Mouse (Mus musculus) hindbrain, postnatal 0 days (tissue): ENCODE results near the gene Gm20388. TPM values are rescaled to one million over a fixed set of nuclear protein-coding genes. Genes with fewer than 3 reads are reported as not detected.

Source experiments
- ATAC-seq: fragments of 200-750 bp; cut with Nextera tagmentation; 2 replicates; pipeline ENCODE4 v1.8.0; 2017; ENCODE audit warnings: mild to moderate bottlenecking, moderate TSS enrichment, moderate library complexity
- DNase-seq: peaks from one replicate; pipeline ENCODE4 v3.0.0-alpha.2; 2015; ENCODE audit warnings: low spot score
- H3K27ac ChIP-seq: fragments of 300-500 bp; sonication (generic); 2 replicates; pipeline ENCODE4 v1.5.1; 2014; ENCODE audit warnings: mild to moderate bottlenecking
- H3K27me3 ChIP-seq: fragments of 300-500 bp; sonication (generic); 2 replicates; pipeline ENCODE4 v1.6.1; 2014; ENCODE audit warnings: low read length, mixed read lengths; ENCODE audit not compliant: insufficient read depth
- H3K36me3 ChIP-seq: fragments of 300-500 bp; sonication (generic); 2 replicates; pipeline ENCODE4 v1.6.1; 2014; ENCODE audit warnings: low read length, mixed read lengths; ENCODE audit not compliant: insufficient read depth
- H3K4me1 ChIP-seq: fragments of 300-500 bp; sonication (generic); 2 replicates; pipeline ENCODE4 v1.6.1; 2014; ENCODE audit warnings: antibody characterized with exemption, low read length, mixed read lengths; ENCODE audit not compliant: insufficient read depth
- H3K4me2 ChIP-seq: fragments of 300-500 bp; sonication (generic); 2 replicates; pipeline ENCODE4 v1.6.1; 2014; ENCODE audit warnings: low read depth, mild to moderate bottlenecking, low read length, moderate library complexity, mixed read lengths
- H3K4me3 ChIP-seq: fragments of 300-500 bp; sonication (generic); 2 replicates; pipeline ENCODE4 v1.5.1; 2014; ENCODE audit warnings: low read length
- H3K9ac ChIP-seq: fragments of 300-500 bp; sonication (generic); replicated peaks from 2 replicates; pipeline ENCODE4 v1.6.1; 2014; ENCODE audit warnings: mild to moderate bottlenecking, low read length, moderate library complexity, mixed read lengths
- H3K9me3 ChIP-seq: fragments of 300-500 bp; sonication (generic); 2 replicates; pipeline ENCODE4 v1.6.1; 2016; ENCODE audit warnings: low read length, mixed read lengths
- CTCF ChIP-seq: IDR thresholded peaks from 2 replicates; pipeline ENCODE4 v1.5.1; 2016; ENCODE audit warnings: antibody characterized with exemption, control low read depth, low read depth
- WGBS: fragments of 180-500 bp; shearing (Covaris S2); extraction: QIAGEN DNeasy Blood & Tissue Kit; methylation state at CpG from one replicate; pipeline ENCODE4 v1.1.7; 2014; 5-methylcytosine and 5-hydroxymethylcytosine counted together
- polyA plus RNA-seq: library from polyadenylated mRNA; unstranded; fragments of >200 nt; fragmentation: Nextera tagmentation; extraction: Ambion mirVana; gene quantifications from 2 replicates; pipeline ENCODE4 v1.2.1, GENCODE M21; 2015
- total RNA-seq: library from RNA; depleted of rRNA; stranded (reverse); fragments of >200 nt; gene quantifications from 2 replicates; pipeline ENCODE4 v1.2.3, GENCODE M21; 2014

Gene Gm20388
- total and polyA plus RNA-seq, 2 experiments from 2014 or later: 71.3 TPM; not detected in 1

- Histone ChIP-seq H3K27ac (no peak overlapping the region), H3K4me3 (no peak overlapping the region), H3K27me3 (no peaks in the 10 kb centered on the region), H3K4me1 (no peaks in the 10 kb centered on the region), H3K4me2 (no peak overlapping the region), H3K9ac (no peak overlapping the region), H3K9me3 (no peaks in the 10 kb centered on the region), H3K36me3 (no peaks in the 10 kb centered on the region)
- TF ChIP-seq CTCF: no peak
- DNase-seq (no peak), ATAC-seq (no peak)
- 57% methylated on average over 5 of the region's 5 CpGs for WGBS
These were observed 108.7 kb downstream of the Gm20388 start for GRCm38 (mm10) chr8:120019297-120019696.

GRCm38 (mm10) chr8:120020298-120020697, 109.7 kb downstream of the Gm20388 start:
- Histone ChIP-seq H3K4me1 (no peaks in the 10 kb centered on the region), H3K9me3 (no peaks in the 10 kb centered on the region), H3K4me3 (no peak overlapping the region), H3K9ac (no peak overlapping the region), H3K27me3 (no peaks in the 10 kb centered on the region), H3K27ac (no peak overlapping the region), H3K36me3 (no peaks in the 10 kb centered on the region), H3K4me2 (no peak overlapping the region)
- no peak for TF ChIP-seq CTCF
- ATAC-seq (no peak), DNase-seq (no peak)
- 64% methylated on average over 7 of the region's 7 CpGs for WGBS

GRCm38 (mm10) chr8:120026199-120026598, 115.6 kb downstream of the Gm20388 start:
- no peak for ATAC-seq
- H3K27ac ChIP-seq: no peak overlapping the region
- no peaks in the 10 kb centered on the region for H3K9me3 ChIP-seq
- no peak overlapping the region for H3K4me3 ChIP-seq
- no peak for DNase-seq
- H3K36me3 ChIP-seq: no peaks in the 10 kb centered on the region
- H3K27me3 ChIP-seq: no peaks in the 10 kb centered on the region
- WGBS: 85% methylated on average over 5 of the region's 5 CpGs
- TF ChIP-seq CTCF: no peak
- H3K9ac ChIP-seq: no peak overlapping the region
- no peaks in the 10 kb centered on the region for H3K4me1 ChIP-seq
- H3K4me2 ChIP-seq: no peak overlapping the region

GRCm38 (mm10) chr8:120026991-120027390, 116.3 kb downstream of the Gm20388 start:
- Histone ChIP-seq H3K27me3 (no peaks in the 10 kb centered on the region), H3K4me3 (no peak overlapping the region), H3K36me3 (no peaks in the 10 kb centered on the region), H3K9ac (no peak overlapping the region), H3K9me3 (no peaks in the 10 kb centered on the region), H3K4me2 (no peak overlapping the region), H3K27ac (no peak overlapping the region), H3K4me1 (no peaks in the 10 kb centered on the region)
- no peak for TF ChIP-seq CTCF
- ATAC-seq: no peak
- no peak for DNase-seq
- WGBS: 93% methylated on average over 6 of the region's 6 CpGs

GRCm38 (mm10) chr8:120030447-120030846, 119.8 kb downstream of the Gm20388 start:
- H3K36me3 ChIP-seq: no peaks in the 10 kb centered on the region
- H3K4me1 ChIP-seq: peaks cover 3% of the 10 kb centered on the region; the same call in 1 of the 2 replicates
- no peak overlapping the region for H3K27ac ChIP-seq
- WGBS: 68% methylated on average over 5 of the region's 5 CpGs
- H3K27me3 ChIP-seq: no peaks in the 10 kb centered on the region
- no peak for TF ChIP-seq CTCF
- no peak overlapping the region for H3K4me3 ChIP-seq
- DNase-seq (no peak), ATAC-seq (no peak)
- no peak overlapping the region for H3K4me2 ChIP-seq
- no peak overlapping the region for H3K9ac ChIP-seq
- no peaks in the 10 kb centered on the region for H3K9me3 ChIP-seq

GRCm38 (mm10) chr8:120032549-120033208, 122.0 kb downstream of the Gm20388 start:
- no peak overlapping the region for H3K27ac ChIP-seq
- no peak overlapping the region for H3K9ac ChIP-seq
- DNase-seq: peak; percentile 28
- no peak overlapping the region for H3K4me2 ChIP-seq
- ATAC-seq: no peak
- TF ChIP-seq CTCF: no peak
- no peaks in the 10 kb centered on the region for H3K9me3 ChIP-seq
- H3K4me3 ChIP-seq: no peak overlapping the region
- H3K4me1 ChIP-seq: peaks cover 3% of the 10 kb centered on the region; the same call in 1 of the 2 replicates
- H3K27me3 ChIP-seq: no peaks in the 10 kb centered on the region
- H3K36me3 ChIP-seq: no peaks in the 10 kb centered on the region
- WGBS: 61% methylated on average over 5 of the region's 5 CpGs

- ATAC-seq (no peak), DNase-seq (no peak)
- Histone ChIP-seq H3K4me3 (no peak overlapping the region), H3K4me1 (peaks cover 3% of the 10 kb centered on the region; the same call in 1 of the 2 replicates), H3K27me3 (no peaks in the 10 kb centered on the region), H3K9ac (no peak overlapping the region), H3K27ac (no peak overlapping the region), H3K9me3 (no peaks in the 10 kb centered on the region), H3K4me2 (no peak overlapping the region), H3K36me3 (no peaks in the 10 kb centered on the region)
- WGBS: 39% methylated on average over 6 of the region's 6 CpGs
- TF ChIP-seq CTCF: no peak
These were observed 123.8 kb downstream of the Gm20388 start for GRCm38 (mm10) chr8:120034471-120034870.
